Mouse (Mus musculus): ENCODE data around the gene Etnk1. TPM values are rescaled to one million over a fixed set of nuclear protein-coding genes. Genes with fewer than 3 reads are reported as not detected.
"Not testable (repeated sequence)": the region's sequence is repeated elsewhere in the genome, so short reads cannot be mapped to it uniquely, and the experiment has no call there.

Etnk1 gene
- polyA plus RNA-seq, 1 experiment, result 71.6 TPM

- peak; percentile 66 for DNase-seq
- Histone ChIP-seq H3K4me3 (ENCODE audit: insufficient read depth, low read depth, low read length) (no peak overlapping the region), H3K36me3 (ENCODE audit: control insufficient read depth, insufficient read depth, low read length) (no peaks in the 10 kb centered on the region), H3K27me3 (replicated peaks; ENCODE audit: control insufficient read depth, insufficient read depth, low read length) (no peaks in the 10 kb centered on the region), H3K27ac (ENCODE audit: insufficient read depth, low read depth, low read length) (peak overlapping the region; percentile 65), H3K4me1 (ENCODE audit: control insufficient read depth, insufficient read depth, low read length) (peaks cover 40% of the 10 kb centered on the region)
- TF ChIP-seq CTCF (conservative IDR thresholded peaks at IDR 0.05; ENCODE audit: insufficient read depth, insufficient read length, low read depth, low read length) (no peak), POLR2A (IDR thresholded peaks at IDR 0.05; ENCODE audit: low read depth, low read length) (no peak)
- 37% methylated on average over 5 of the region's 5 CpGs for WGBS
These were observed 17.2 kb upstream of the Etnk1 start for GRCm38 (mm10) chr6:143149766-143150291.

GRCm38 (mm10) chr6:143151081-143151995 is 15.7 kb upstream of the Etnk1 start:
- 65% methylated on average over 10 of the region's 10 CpGs for WGBS
- H3K4me1 ChIP-seq (ENCODE audit: control insufficient read depth, insufficient read depth, low read length), result peaks cover 37% of the 10 kb centered on the region

GRCm38 (mm10) chr6:143152321-143152827 is 14.6 kb upstream of the Etnk1 start:
- Histone ChIP-seq H3K4me1 (ENCODE audit: control insufficient read depth, insufficient read depth, low read length) (peaks cover 37% of the 10 kb centered on the region), H3K27ac (ENCODE audit: insufficient read depth, low read depth, low read length) (peak overlapping the region; percentile 82), H3K4me3 (ENCODE audit: insufficient read depth, low read depth, low read length) (no peak overlapping the region), H3K27me3 (replicated peaks; ENCODE audit: control insufficient read depth, insufficient read depth, low read length) (no peaks in the 10 kb centered on the region), H3K36me3 (ENCODE audit: control insufficient read depth, insufficient read depth, low read length) (no peaks in the 10 kb centered on the region)
- TF ChIP-seq POLR2A (IDR thresholded peaks at IDR 0.05; ENCODE audit: low read depth, low read length) (no peak), CTCF (conservative IDR thresholded peaks at IDR 0.05; ENCODE audit: insufficient read depth, insufficient read length, low read depth, low read length) (0 out of 2 replicates have a peak, but pooled peaks have one; percentile 12)
- 2% methylated on average over 9 of the region's 9 CpGs for WGBS
- DNase-seq, result peak; percentile 95

More at GRCm38 (mm10) chr6:143151081-143151995, 15.7 kb upstream of the Etnk1 start:
- not testable (repeated sequence) for DNase-seq; H3K36me3 ChIP-seq (ENCODE audit: control insufficient read depth, insufficient read depth, low read length); H3K27me3 ChIP-seq (replicated peaks; ENCODE audit: control insufficient read depth, insufficient read depth, low read length); H3K4me3 ChIP-seq (ENCODE audit: insufficient read depth, low read depth, low read length)
- peak overlapping the region; percentile 34; the same call in 1 of the 2 replicates for H3K27ac ChIP-seq (ENCODE audit: insufficient read depth, low read depth, low read length)

- peaks cover 37% of the 10 kb centered on the region for H3K4me1 ChIP-seq (ENCODE audit: control insufficient read depth, insufficient read depth, low read length)
- no peaks in the 10 kb centered on the region for H3K27me3 ChIP-seq (replicated peaks; ENCODE audit: control insufficient read depth, insufficient read depth, low read length)
- 32% methylated on average over 2 of the region's 2 CpGs for whole genome bisulfite sequencing
- no peaks in the 10 kb centered on the region for H3K36me3 ChIP-seq (ENCODE audit: control insufficient read depth, insufficient read depth, low read length)
- DNase-seq, result no peak
- H3K4me3 ChIP-seq (ENCODE audit: insufficient read depth, low read depth, low read length), result no peak overlapping the region
- no peak for TF ChIP-seq CTCF (conservative IDR thresholded peaks at IDR 0.05; ENCODE audit: insufficient read depth, insufficient read length, low read depth, low read length)
- TF ChIP-seq POLR2A (IDR thresholded peaks at IDR 0.05; ENCODE audit: low read depth, low read length), result no peak
- peak overlapping the region; percentile 82 for H3K27ac ChIP-seq (ENCODE audit: insufficient read depth, low read depth, low read length)
These were observed 13.9 kb upstream of the Etnk1 start for GRCm38 (mm10) chr6:143153160-143153559.

GRCm38 (mm10) chr6:143153751-143154494 is 13.1 kb upstream of the Etnk1 start:
- DNase-seq, result peak; percentile 56
- peaks cover 37% of the 10 kb centered on the region for H3K4me1 ChIP-seq (ENCODE audit: control insufficient read depth, insufficient read depth, low read length)
- WGBS, result 36% methylated on average over 10 of the region's 10 CpGs
- H3K27me3 ChIP-seq (replicated peaks; ENCODE audit: control insufficient read depth, insufficient read depth, low read length), result no peaks in the 10 kb centered on the region
- peak overlapping the region; percentile 87 for H3K27ac ChIP-seq (ENCODE audit: insufficient read depth, low read depth, low read length)
- H3K4me3 ChIP-seq (ENCODE audit: insufficient read depth, low read depth, low read length), result no peak overlapping the region
- TF ChIP-seq POLR2A (IDR thresholded peaks at IDR 0.05; ENCODE audit: low read depth, low read length), result no peak
- TF ChIP-seq CTCF (conservative IDR thresholded peaks at IDR 0.05; ENCODE audit: insufficient read depth, insufficient read length, low read depth, low read length), result no peak
- H3K36me3 ChIP-seq (ENCODE audit: control insufficient read depth, insufficient read depth, low read length), result no peaks in the 10 kb centered on the region

GRCm38 (mm10) chr6:143154885-143155284 is 12.1 kb upstream of the Etnk1 start:
- no peak for TF ChIP-seq POLR2A (IDR thresholded peaks at IDR 0.05; ENCODE audit: low read depth, low read length)
- no peak for TF ChIP-seq CTCF (conservative IDR thresholded peaks at IDR 0.05; ENCODE audit: insufficient read depth, insufficient read length, low read depth, low read length)
- H3K27ac ChIP-seq (ENCODE audit: insufficient read depth, low read depth, low read length), result peak overlapping the region; percentile 45
- no peaks in the 10 kb centered on the region for H3K27me3 ChIP-seq (replicated peaks; ENCODE audit: control insufficient read depth, insufficient read depth, low read length)
- peak; percentile 89 for DNase-seq
- H3K4me1 ChIP-seq (ENCODE audit: control insufficient read depth, insufficient read depth, low read length), result peaks cover 39% of the 10 kb centered on the region
- H3K4me3 ChIP-seq (ENCODE audit: insufficient read depth, low read depth, low read length), result no peak overlapping the region
- WGBS, result 31% methylated on average over 13 of the region's 13 CpGs
- no peaks in the 10 kb centered on the region for H3K36me3 ChIP-seq (ENCODE audit: control insufficient read depth, insufficient read depth, low read length)
